Mouse (Mus musculus) embryonic facial prominence, embryonic 15.5 days (tissue): ENCODE data around the gene Gm16223. TPM values are rescaled to one million over a fixed set of nuclear protein-coding genes. Genes with fewer than 3 reads are reported as not detected.

Experiments used
- ATAC-seq: fragments of 200-750 bp; cut with Nextera tagmentation; 2 replicates; pipeline ENCODE4 v1.8.0; 2017; ENCODE audit warnings: low read depth, moderate TSS enrichment; ENCODE audit not compliant: insufficient number of reproducible peaks, low FRiP score, low TSS enrichment
- H3K27ac ChIP-seq: fragments of 300-500 bp; sonication (generic); replicated peaks from 2 replicates; pipeline ENCODE4 v1.5.1; 2015; ENCODE audit warnings: mild to moderate bottlenecking, inconsistent platforms
- H3K27me3 ChIP-seq: fragments of 300-500 bp; sonication (generic); 2 replicates; pipeline ENCODE4 v1.6.1; 2015; ENCODE audit warnings: inconsistent platforms
- H3K36me3 ChIP-seq: fragments of 300-500 bp; sonication (generic); 2 replicates; pipeline ENCODE4 v1.6.1; 2015; ENCODE audit warnings: mild to moderate bottlenecking, inconsistent platforms
- H3K4me1 ChIP-seq: fragments of 300-500 bp; sonication (generic); 2 replicates; pipeline ENCODE4 v1.6.1; 2015; ENCODE audit warnings: inconsistent platforms
- H3K4me2 ChIP-seq: fragments of 300-500 bp; sonication (generic); replicated peaks from 2 replicates; pipeline ENCODE4 v1.6.1; 2015; ENCODE audit warnings: mild to moderate bottlenecking, inconsistent platforms
- H3K4me3 ChIP-seq: fragments of 300-500 bp; sonication (generic); replicated peaks from 2 replicates; pipeline ENCODE4 v1.5.1; 2015; ENCODE audit warnings: mild to moderate bottlenecking, inconsistent platforms
- H3K9ac ChIP-seq: fragments of 300-500 bp; sonication (generic); 2 replicates; pipeline ENCODE4 v1.6.1; 2015; ENCODE audit warnings: inconsistent platforms
- H3K9me3 ChIP-seq: fragments of 300-500 bp; sonication (generic); replicated peaks from 2 replicates; pipeline ENCODE4 v1.6.1; 2016; ENCODE audit warnings: inconsistent platforms
- WGBS: fragments of 180-500 bp; shearing (Covaris S2); methylation state at CpG from one replicate; pipeline ENCODE4 v1.1.7; 2015; 5-methylcytosine and 5-hydroxymethylcytosine counted together
- polyA plus RNA-seq: library from polyadenylated mRNA; unstranded; fragments of >200 nt; fragmentation: Nextera tagmentation; extraction: Ambion mirVana; gene quantifications from 2 replicates; pipeline ENCODE4 v1.2.1, GENCODE M21; 2015

Gm16223 gene
- not detected in 2 replicates for polyA plus RNA-seq

GRCm38 (mm10) chr5:42067476-42068187 is at the start of gene Gm16223:
TSS of gene Gm16223 (plus strand) at chr5:42067960.
- no peak within 1 kb of the TSS for H3K27ac ChIP-seq
- no peak within 1 kb of the TSS for H3K4me3 ChIP-seq
- 81% methylated on average over 10 of the region's 10 CpGs for WGBS
- no peaks in the 10 kb centered on the region for H3K27me3 ChIP-seq
- no peak within 1 kb of the TSS for H3K4me2 ChIP-seq
- no peaks in the 10 kb centered on the region for H3K9me3 ChIP-seq
- no peaks in the 10 kb centered on the region for H3K36me3 ChIP-seq
- H3K4me1 ChIP-seq: no peaks in the 10 kb centered on the region
- H3K9ac ChIP-seq: no peak within 1 kb of the TSS
- ATAC-seq: no peak

- H3K27me3 ChIP-seq: no peaks in the 10 kb centered on the region
- H3K9me3 ChIP-seq: no peaks in the 10 kb centered on the region
- ATAC-seq: no peak
- no peak overlapping the region for H3K27ac ChIP-seq
- H3K4me2 ChIP-seq: no peak overlapping the region
- H3K4me3 ChIP-seq: no peak overlapping the region
- no peak overlapping the region for H3K9ac ChIP-seq
- H3K36me3 ChIP-seq: no peaks in the 10 kb centered on the region
- 66% methylated on average over 3 of the region's 3 CpGs for WGBS
- no peaks in the 10 kb centered on the region for H3K4me1 ChIP-seq
Measured at GRCm38 (mm10) chr5:42022029-42022428, 45.7 kb upstream of the Gm16223 start.

DNA sequence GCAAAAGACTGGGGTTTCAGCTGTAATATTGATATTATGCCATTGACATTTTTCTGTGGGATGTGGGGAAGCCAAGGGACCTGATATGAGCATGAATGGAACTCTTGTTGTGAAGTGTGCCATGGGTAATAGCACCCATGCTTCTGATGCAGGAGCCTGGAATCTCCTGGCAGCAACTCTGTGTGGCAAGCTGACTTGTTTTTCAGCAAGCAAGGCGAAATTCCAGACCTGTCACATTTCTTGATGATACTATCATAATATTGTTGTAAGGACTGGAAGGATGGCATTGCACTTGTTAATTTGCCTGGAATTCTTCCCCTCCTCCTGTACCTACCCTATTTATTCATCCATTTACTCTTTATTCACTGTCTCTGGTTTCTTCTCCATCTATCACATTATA is 44.2 kb upstream of the Gm16223 start:
- Histone ChIP-seq H3K27me3 (no peaks in the 10 kb centered on the region), H3K36me3 (no peaks in the 10 kb centered on the region), H3K4me1 (no peaks in the 10 kb centered on the region), H3K4me2 (no peak overlapping the region), H3K9ac (no peak overlapping the region), H3K27ac (no peak overlapping the region), H3K4me3 (no peak overlapping the region), H3K9me3 (no peaks in the 10 kb centered on the region)
- 64% methylated on average over 1 of the region's 1 CpGs for WGBS
- ATAC-seq: no peak

GRCm38 (mm10) chr5:42036388-42037082 is 31.2 kb upstream of the Gm16223 start:
- no peak overlapping the region for H3K4me3 ChIP-seq
- ATAC-seq: no peak
- H3K36me3 ChIP-seq: no peaks in the 10 kb centered on the region
- WGBS: 56% methylated on average over 15 of the region's 15 CpGs
- no peaks in the 10 kb centered on the region for H3K27me3 ChIP-seq
- no peaks in the 10 kb centered on the region for H3K9me3 ChIP-seq
- H3K4me2 ChIP-seq: no peak overlapping the region
- no peak overlapping the region for H3K9ac ChIP-seq
- no peaks in the 10 kb centered on the region for H3K4me1 ChIP-seq
- H3K27ac ChIP-seq: no peak overlapping the region

GRCm38 (mm10) chr5:42054636-42055035 is 13.1 kb upstream of the Gm16223 start:
- H3K36me3 ChIP-seq: no peaks in the 10 kb centered on the region
- no peaks in the 10 kb centered on the region for H3K27me3 ChIP-seq
- H3K4me3 ChIP-seq: no peak overlapping the region
- no peak overlapping the region for H3K4me2 ChIP-seq
- no peak overlapping the region for H3K9ac ChIP-seq
- H3K4me1 ChIP-seq: no peaks in the 10 kb centered on the region
- WGBS: 74% methylated on average over 4 of the region's 4 CpGs
- ATAC-seq: no peak
- no peak overlapping the region for H3K27ac ChIP-seq
- H3K9me3 ChIP-seq: no peaks in the 10 kb centered on the region

DNA sequence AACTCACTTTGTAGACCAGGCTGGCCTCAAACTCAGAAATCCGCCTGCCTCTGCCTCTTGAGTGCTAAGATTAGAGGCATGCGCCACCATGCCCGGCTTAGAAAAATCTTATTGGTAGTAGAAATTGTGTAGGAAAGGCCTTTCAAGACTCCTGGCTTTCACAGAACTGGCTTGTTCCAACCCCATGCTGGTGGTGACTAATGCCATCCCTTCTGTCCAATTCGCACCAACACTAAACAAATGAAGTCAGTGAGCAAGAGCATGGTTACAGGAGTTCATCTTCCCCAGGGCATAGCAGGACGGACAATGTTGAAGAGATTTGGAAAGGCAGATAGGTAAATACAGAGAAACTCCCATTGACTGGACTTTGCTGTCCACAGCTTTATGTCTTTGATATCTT is 12.6 kb upstream of the Gm16223 start:
- no peaks in the 10 kb centered on the region for H3K4me1 ChIP-seq
- no peak overlapping the region for H3K4me2 ChIP-seq
- no peak overlapping the region for H3K9ac ChIP-seq
- H3K27ac ChIP-seq: no peak overlapping the region
- H3K9me3 ChIP-seq: no peaks in the 10 kb centered on the region
- H3K27me3 ChIP-seq: no peaks in the 10 kb centered on the region
- no peaks in the 10 kb centered on the region for H3K36me3 ChIP-seq
- 91% methylated on average over 5 of the region's 5 CpGs for WGBS
- ATAC-seq: no peak
- no peak overlapping the region for H3K4me3 ChIP-seq

GRCm38 (mm10) chr5:42065090-42065489 is 2.7 kb upstream of the Gm16223 start:
- 53% methylated on average over 2 of the region's 2 CpGs for WGBS
- no peak for ATAC-seq
- Histone ChIP-seq H3K4me3 (no peak overlapping the region), H3K36me3 (no peaks in the 10 kb centered on the region), H3K4me1 (no peaks in the 10 kb centered on the region), H3K9me3 (no peaks in the 10 kb centered on the region), H3K27me3 (no peaks in the 10 kb centered on the region), H3K4me2 (no peak overlapping the region), H3K27ac (no peak overlapping the region), H3K9ac (no peak overlapping the region)

- no peaks in the 10 kb centered on the region for H3K27me3 ChIP-seq
- H3K9me3 ChIP-seq: no peaks in the 10 kb centered on the region
- no peak overlapping the region for H3K4me3 ChIP-seq
- H3K27ac ChIP-seq: no peak overlapping the region
- no peak overlapping the region for H3K9ac ChIP-seq
- no peaks in the 10 kb centered on the region for H3K36me3 ChIP-seq
- H3K4me1 ChIP-seq: no peaks in the 10 kb centered on the region
- no peak for ATAC-seq
- WGBS: 86% methylated on average over 3 of the region's 3 CpGs
- H3K4me2 ChIP-seq: no peak overlapping the region
Measured at GRCm38 (mm10) chr5:42067075-42067474, 685 bp upstream of the Gm16223 start.

DNA sequence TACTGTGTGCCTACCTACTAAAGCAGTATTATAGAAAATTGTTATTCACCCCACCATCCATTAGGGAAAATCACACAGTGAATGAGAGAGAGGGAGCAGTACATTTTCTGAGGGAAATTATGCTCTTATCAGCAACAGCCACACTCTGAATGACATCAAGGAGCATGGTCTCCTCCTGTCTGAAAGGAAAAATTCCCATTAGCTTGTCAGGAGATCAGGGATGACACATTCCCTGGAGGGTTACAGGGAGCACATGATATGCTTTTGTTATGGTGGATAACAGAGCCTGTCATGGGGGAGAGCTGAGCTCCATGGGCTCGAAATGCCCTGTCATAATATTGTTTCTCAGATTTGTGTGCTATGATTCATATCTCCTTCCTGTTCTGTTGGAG is 424 bp downstream of the Gm16223 start:
- 59% methylated on average over 1 of the region's 1 CpGs for WGBS
- H3K4me1 ChIP-seq: no peaks in the 10 kb centered on the region
- no peaks in the 10 kb centered on the region for H3K9me3 ChIP-seq
- H3K36me3 ChIP-seq: no peaks in the 10 kb centered on the region
- H3K4me3 ChIP-seq: no peak overlapping the region
- ATAC-seq: no peak
- no peak overlapping the region for H3K9ac ChIP-seq
- H3K27me3 ChIP-seq: no peaks in the 10 kb centered on the region
- H3K27ac ChIP-seq: no peak overlapping the region
- no peak overlapping the region for H3K4me2 ChIP-seq

DNA sequence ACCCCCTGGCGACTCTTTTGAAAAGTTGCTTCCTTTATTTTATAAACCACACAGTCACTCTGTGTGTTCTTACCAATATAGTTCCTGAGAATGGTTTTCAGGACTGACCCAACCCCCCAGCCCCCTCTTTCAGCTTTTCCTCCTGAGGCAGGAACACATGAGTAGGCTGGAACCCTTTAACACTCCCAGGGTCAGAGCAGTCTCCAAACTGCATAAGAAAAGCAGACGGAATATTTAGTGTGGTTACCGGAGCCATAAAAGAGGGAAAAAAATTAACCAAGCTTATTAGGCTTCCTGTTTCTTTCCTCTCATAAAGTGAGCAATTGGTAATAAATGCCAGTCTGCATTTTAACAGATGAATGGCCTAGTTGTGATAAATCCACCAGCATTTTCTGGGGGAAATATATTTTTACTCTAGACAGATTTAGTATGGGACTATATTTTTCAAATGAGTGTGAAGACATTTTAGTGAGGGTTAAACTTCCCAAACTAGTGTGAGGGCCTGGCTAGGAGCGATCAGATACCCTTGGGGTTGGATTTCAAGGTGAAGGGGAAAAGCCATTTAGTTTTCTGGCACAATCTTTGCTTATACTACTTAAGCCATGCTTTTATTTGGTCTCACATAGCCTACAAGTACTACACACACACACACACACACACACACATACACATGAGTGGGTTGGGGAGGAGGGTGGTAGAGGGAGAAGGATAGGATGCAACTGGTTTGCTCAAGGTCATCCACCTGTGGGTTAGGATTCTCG is 49.0 kb downstream of the Gm16223 start:
- Histone ChIP-seq H3K9ac (no peak overlapping the region), H3K36me3 (no peaks in the 10 kb centered on the region), H3K27ac (no peak overlapping the region), H3K4me2 (no peak overlapping the region), H3K9me3 (no peaks in the 10 kb centered on the region), H3K4me1 (no peaks in the 10 kb centered on the region), H3K4me3 (no peak overlapping the region), H3K27me3 (no peaks in the 10 kb centered on the region)
- no peak for ATAC-seq
- WGBS: 79% methylated on average over 5 of the region's 5 CpGs

GRCm38 (mm10) chr5:42125562-42125961 is 57.8 kb downstream of the Gm16223 start:
- no peaks in the 10 kb centered on the region for H3K36me3 ChIP-seq
- no peak overlapping the region for H3K4me2 ChIP-seq
- no peak overlapping the region for H3K4me3 ChIP-seq
- no peak overlapping the region for H3K9ac ChIP-seq
- no peaks in the 10 kb centered on the region for H3K9me3 ChIP-seq
- no peak for ATAC-seq
- H3K27me3 ChIP-seq: no peaks in the 10 kb centered on the region
- H3K4me1 ChIP-seq: no peaks in the 10 kb centered on the region
- H3K27ac ChIP-seq: no peak overlapping the region
